Mouse (Mus musculus) ovary, postnatal 14 days (tissue): ENCODE measurements around the gene Gmps.

Source experiments
- DNase-seq: peaks from one replicate; pipeline ENCODE4 v3.0.0; 2022; ENCODE audit warnings: low spot score

The Gmps gene

GRCm38 (mm10) chr3:63975955-63976908, at the start of gene Gmps:
Gmps (plus strand) TSS chr3:63976106.
- peak; percentile 86 for DNase-seq

- DNase-seq = peak; percentile 89
Observed at GRCm38 (mm10) chr3:63928878-63929859, 46.7 kb upstream of the Gmps start, which contains the start of gene E130311K13Rik. E130311K13Rik (minus strand) TSS chr3:63929472.

GRCm38 (mm10) chr3:63938928-63939327, 37.0 kb upstream of the Gmps start:
- no peak for DNase-seq

GRCm38 (mm10) chr3:63941204-63941850, 34.6 kb upstream of the Gmps start:
- DNase-seq = no peak

- no peak for DNase-seq
Observed at GRCm38 (mm10) chr3:63949837-63950236, 26.1 kb upstream of the Gmps start.

GRCm38 (mm10) chr3:63963421-63964099, 12.3 kb upstream of the Gmps start:
- DNase-seq = no peak

GRCm38 (mm10) chr3:63964100-63964921, 11.6 kb upstream of the Gmps start, which contains the start of gene Slc33a1:
Slc33a1 (minus strand) TSS chr3:63964768.
- DNase-seq = peak; percentile 99

GRCm38 (mm10) chr3:63964922-63965249, 11.0 kb upstream of the Gmps start:
- DNase-seq = no peak

GRCm38 (mm10) chr3:63965929-63966328, 10.0 kb upstream of the Gmps start:
- no peak for DNase-seq

GRCm38 (mm10) chr3:63977895-63978294, 2.0 kb downstream of the Gmps start:
- DNase-seq = no peak

GRCm38 (mm10) chr3:63986656-63987055, 10.8 kb downstream of the Gmps start:
- no peak for DNase-seq

- DNase-seq = no peak
Observed at GRCm38 (mm10) chr3:63988722-63989440, 13.0 kb downstream of the Gmps start.

- no peak for DNase-seq
Observed at GRCm38 (mm10) chr3:64021436-64021835, 45.5 kb downstream of the Gmps start.

GRCm38 (mm10) chr3:64021867-64022266, 46.0 kb downstream of the Gmps start:
- no peak for DNase-seq

- DNase-seq = no peak
Observed at GRCm38 (mm10) chr3:64029846-64030245, 53.9 kb downstream of the Gmps start.

GRCm38 (mm10) chr3:64038136-64038841, 62.4 kb downstream of the Gmps start:
- DNase-seq = no peak

- DNase-seq = peak; percentile 82
Observed at GRCm38 (mm10) chr3:64039818-64040784, 64.2 kb downstream of the Gmps start.
